Mouse (Mus musculus) ovary, postnatal 36 days (tissue): ENCODE data around the gene Polr3h.
"Not testable (repeated sequence)": the region's sequence is repeated elsewhere in the genome, so short reads cannot be mapped to it uniquely, and the experiment has no call there.

Source experiments
- DNase-seq: peaks from one replicate; pipeline ENCODE4 v3.0.0; 2022; ENCODE audit warnings: low spot score, mixed read lengths

Polr3h gene

DNA sequence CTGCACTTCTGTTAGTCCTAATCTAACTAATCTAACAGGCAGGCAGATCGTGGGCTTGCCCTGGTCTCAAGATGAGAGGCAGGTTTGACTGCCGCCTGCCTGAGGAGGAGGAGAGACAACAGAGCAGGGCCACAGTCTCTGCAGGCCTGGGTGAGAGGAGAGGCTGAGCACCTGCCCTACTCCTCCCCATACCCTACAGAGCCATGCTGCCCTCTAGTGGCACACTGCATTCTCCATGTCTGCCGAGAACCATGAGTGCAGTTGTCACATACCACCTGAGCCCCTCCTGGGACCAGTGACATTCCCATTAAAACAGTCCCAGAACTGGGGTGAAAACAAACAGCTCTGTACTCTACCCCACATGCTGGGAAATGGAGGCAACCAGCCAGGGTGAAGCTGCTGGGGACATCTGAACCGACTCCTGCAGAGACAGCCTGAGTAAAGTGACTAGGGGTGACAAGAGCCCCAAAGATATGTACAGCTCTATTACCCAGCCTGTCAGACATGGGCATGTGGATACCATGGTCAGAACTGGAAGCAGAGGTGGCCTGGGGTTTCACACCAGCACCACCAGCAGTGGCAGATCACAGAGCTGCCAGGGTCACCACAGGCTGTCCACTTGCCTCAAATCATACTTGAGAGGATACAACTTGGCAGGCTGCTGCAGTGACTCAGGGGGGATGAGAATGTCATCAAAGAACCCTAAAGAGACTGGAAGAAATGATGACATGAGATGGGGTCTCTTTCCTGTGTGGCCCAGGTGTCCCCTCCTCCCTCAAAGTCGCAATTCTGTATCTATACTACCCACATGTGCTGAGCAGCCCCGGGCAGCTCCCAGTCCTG, 8.2 kb downstream of the Polr3h start:
- DNase-seq: peak; percentile 65

DNA sequence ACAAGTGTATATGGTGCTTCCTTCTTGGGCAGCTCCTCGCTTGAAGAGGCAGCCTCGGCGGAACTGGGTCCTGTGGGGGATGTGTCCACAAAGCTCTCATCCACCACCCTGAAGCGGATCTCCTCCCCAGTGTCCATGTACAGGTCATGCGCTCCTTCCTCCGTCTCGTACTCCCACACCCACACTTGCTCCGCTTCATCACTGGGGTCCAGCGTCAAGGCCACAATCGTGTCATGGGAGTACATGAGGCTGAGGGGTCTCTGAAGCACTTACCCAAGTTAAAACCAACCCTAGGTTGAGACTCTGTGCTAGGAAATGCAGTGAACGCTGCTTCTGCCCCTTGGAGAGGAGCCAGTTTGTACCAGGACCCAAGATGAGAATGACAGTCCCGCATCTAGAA, 8.8 kb downstream of the Polr3h start:
- DNase-seq: no peak

DNA sequence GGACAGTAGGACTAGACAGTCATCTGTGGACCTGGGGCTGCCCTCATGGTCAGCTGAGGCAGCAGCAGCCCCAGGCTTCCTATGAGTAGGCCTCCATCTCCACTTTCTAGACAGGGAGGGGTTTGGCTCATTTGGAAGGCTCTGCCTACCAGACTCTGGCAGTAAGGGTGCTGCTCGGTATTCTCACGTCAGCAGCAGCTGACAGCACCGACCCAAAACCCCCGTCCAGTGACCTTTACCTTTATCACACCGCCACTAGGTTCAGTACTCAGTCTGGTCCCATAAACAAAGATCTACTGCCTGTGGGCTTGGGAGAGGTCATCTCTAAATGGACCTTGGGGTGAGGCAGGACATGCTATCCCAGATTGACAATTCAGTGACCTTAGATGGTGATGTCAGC, 10.4 kb downstream of the Polr3h start:
- no peak for DNase-seq

GRCm38 (mm10) chr15:81914668-81915067, 11.4 kb downstream of the Polr3h start:
- DNase-seq: no peak

DNA sequence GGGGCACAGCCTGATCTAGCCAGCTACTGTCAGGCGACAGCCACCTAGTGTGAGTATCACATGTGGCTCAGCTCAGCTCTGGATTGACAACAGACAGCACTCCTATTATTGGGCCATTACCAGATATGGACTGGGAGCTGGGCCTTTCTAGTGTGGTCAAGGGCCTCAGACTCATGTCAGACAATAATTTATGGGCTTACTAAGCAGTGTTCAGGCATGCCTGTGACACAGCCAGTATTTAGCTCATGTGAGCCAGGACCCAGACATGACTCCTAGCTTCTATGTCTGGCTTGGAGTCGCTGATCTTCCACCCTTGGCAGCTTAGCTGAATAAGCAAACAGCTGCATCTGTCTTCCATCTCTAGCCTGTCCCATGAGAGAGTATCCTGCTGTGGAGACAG, 13.5 kb downstream of the Polr3h start:
- no peak for DNase-seq

- not testable (repeated sequence) for DNase-seq
Observed at GRCm38 (mm10) chr15:81908767-81909166, 17.3 kb downstream of the Polr3h start.

- no peak for DNase-seq
Observed at GRCm38 (mm10) chr15:81907953-81908352, 18.1 kb downstream of the Polr3h start.

DNA sequence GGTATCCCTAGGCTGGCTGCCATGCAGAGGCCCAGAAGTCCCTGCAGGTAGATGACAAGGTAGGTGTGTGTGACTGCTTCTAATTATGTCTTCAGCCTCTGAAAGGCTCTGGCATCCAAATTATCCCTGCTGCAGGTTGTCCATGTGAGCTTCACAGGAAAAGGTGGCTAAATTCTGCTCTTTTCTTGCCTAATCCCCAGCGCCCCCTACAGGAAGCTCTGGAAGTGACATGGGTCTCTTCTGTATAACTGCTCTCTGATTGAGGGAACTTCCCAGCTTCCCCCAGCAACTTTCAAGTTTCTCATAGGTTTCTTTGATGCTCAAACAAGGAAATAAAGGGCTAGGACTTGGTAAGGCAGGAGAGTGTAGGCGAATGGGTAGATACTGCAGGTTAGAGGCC, 21.1 kb downstream of the Polr3h start:
- peak; percentile 54 for DNase-seq

DNA sequence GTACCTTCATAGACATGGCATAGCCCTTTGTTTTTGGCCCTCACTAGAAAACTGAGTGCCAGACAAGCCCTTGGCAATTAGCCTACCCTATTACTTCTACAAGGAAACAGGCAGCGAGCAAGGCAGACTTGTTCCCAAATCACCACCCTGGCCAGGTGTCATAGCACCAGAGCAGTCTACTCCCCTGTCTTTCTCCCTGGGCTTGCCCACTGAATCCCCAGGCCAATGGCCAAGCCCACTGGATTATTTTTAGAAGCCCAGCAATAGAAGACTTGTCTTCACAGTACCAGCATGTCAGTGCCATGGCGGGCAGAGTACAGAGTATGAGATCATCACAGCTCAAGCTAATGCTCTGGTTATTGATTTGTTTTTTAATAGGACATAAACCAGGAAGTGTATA, 27.3 kb downstream of the Polr3h start:
- no peak for DNase-seq

DNA sequence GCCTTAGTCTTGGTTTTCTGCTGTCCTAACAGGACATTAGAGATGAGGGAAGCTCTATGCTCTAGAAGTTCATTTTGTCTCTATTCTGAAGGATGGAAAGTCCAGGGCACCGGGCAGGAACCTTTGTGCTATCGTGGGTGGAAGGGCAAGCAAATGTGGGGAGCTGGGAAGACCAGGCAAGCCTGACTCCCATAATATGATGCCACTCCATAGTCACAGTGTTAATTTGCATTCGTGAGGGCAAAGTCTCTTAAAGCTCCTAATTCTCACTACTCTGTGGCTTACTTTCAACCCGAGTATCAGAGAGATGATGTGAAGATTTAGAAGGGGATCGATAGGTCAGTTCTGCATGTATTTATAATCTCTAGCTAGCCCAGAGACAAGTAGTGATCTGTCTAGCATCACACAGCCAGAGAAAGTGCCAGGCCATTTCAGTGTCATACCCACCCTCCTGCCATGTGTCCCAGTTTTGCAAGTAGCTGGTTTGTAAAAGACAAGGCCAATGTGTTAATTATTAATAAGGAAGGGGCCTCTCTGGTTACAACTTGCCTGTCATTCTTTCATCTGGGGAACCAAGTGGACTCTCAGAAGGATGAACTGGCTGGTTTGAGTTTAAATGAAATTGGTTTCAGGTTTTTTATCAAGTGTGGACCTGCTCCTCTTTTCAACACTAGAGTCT, 28.3 kb downstream of the Polr3h start:
- DNase-seq: no peak

GRCm38 (mm10) chr15:81896407-81896806, 29.6 kb downstream of the Polr3h start:
- no peak for DNase-seq

- DNase-seq: no peak
Observed at GRCm38 (mm10) chr15:81894002-81894401, 32.0 kb downstream of the Polr3h start.

DNA sequence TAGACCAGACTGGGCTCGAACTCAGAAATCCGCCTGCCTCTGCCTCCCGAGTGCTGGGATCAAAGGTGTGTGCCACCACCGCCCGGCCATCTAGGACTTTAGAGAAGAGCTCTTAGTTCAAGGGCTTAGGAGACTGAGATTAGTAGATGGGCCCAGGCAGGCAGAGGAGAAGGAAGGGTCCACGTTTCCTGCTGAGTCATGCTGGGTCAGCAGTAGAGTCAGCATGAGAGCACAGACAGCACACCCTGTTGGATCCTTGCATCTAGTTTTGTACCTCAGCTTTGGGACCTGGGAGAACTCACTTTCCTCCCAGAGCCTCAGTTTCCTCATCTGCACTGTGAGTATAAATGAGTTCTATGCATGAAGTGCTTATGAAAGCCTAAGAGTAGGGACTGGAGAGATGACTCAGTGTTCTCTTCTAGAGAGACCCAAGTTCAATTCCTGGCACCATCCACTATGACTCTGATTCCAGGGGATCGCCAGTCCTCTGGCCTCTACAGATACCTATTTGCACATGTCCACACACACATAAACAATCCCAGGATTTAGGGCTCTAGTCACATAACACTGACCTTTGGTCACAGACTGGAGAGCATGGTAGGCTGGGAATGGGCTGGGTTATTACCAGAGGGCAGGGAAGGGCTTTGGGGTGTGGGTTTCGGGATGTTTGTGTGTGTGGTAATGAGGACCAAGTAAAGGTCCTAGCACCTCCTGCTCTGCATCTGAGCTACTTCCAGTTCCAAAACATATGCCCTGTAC, 34.0 kb downstream of the Polr3h start:
- DNase-seq: no peak

GRCm38 (mm10) chr15:81891140-81891802, 34.8 kb downstream of the Polr3h start:
- no peak for DNase-seq

DNA sequence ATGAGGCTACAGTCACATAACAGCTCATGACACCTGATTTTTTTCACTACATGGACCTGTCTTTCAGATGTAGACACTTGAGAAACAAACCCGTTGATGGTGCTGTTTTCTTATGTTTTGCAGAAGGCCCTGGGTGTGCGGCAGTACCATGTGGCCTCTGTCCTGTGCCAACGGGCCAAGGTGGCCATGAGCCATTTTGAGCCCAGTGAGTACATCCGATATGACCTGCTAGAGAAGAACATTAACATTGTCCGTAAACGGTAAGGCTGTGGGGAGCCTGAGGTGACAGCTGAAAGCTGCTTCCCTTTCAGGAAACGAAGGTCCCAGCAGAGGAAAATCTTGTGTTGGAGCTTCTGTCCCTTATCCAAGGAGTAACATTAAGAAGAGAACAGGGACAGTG, 36.9 kb downstream of the Polr3h start:
- DNase-seq: no peak

DNA sequence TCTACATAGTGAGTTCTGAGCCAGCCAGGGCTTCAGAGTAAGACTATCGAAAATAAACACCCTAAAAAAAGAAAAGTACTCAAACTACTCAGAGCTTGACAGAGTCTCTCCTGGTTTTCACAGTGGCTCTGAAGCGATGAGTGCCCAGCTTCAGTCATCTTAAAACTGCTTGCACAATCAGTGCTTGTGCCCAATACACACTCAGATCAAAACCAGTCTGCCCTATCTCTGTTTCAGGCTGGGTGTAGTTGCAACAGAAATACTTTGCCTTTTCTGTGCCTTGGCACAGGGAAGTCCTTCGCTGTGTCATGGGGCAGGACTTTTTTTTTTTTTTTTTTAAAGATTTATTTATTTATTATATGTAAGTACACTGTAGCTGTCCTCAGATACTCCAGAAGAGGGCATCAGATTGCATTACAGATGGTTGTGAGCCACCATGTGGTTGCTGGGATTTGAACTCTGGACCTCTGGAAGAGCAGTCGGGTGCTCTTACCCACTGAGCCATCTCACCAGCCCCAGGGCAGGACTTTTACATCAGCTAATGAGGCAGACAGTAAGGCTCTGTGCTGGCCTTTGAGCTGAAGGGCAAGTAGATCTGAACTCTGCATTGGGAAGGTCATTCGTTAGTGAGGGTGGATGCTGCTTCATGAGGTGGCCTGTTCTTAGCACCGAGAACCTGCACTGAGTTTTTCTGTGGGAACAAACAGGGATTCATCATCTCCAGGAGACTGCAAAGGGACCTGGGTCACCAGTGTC, 39.1 kb downstream of the Polr3h start:
- no peak for DNase-seq

DNA sequence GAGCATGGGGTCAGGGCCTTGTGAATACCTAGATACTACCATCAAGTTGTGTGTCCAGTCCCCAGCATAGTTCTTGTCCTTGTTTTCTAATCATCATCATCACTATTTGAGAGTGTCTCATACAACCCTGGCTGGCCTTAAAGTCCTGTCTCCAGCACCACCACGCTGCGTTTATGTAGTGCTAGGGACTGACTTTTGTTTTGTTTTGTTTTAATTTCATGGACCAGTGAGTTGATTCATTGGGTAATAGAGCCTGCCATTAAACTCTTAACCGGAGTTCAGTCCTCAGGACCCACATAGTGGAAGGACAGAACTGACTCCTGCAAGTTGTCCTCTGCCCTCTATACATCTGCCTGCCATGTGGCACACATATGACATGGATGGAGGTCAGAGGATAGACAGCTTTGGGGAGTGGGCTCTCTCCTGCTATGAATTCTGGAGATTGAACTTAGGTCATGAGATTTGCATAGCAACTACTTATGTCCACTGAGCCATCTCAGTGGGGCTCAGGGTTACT, 40.6 kb downstream of the Polr3h start:
- DNase-seq: no peak

- no peak for DNase-seq
Observed at GRCm38 (mm10) chr15:81882348-81882747, 43.7 kb downstream of the Polr3h start.

- DNase-seq: no peak
Observed at GRCm38 (mm10) chr15:81879531-81880401, 46.3 kb downstream of the Polr3h start.
